26 mouse cellular contexts compared by ENCODE assay signal in the genomic region with DNA sequence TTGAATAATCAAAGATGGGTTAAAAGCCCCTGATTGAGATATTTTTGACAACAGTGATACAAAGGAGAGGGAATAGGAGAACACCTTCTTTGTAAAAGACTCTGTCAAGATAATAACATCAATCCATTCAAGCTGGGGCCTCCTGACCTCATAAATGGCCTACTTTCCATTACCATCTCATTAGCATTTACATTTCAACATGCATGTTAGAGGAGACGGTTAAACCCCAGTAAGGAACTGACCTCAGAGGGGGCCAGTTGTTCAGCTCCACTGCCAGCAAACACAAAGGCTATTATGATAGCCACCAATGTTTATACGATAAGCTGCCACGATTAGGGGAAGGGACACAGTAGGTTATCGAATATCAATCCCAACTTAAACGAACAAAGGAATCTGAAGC. TPM values are rescaled to one million over a fixed set of nuclear protein-coding genes. Genes with fewer than 3 reads are reported as not detected.
"Had no signal": no experiment of that assay in that cellular context is flagged by ENCODE, and none has a peak within 500 bp of the region (broad histone marks: within the 10 kb centered on the region; RNA-seq: fewer than 3 reads in every experiment).

No protein-coding gene starts in this region.

- H3K4me2 ChIP-seq: limb, embryonic 12.5 days; limb, embryonic 15.5 days; liver, embryonic 11.5 days; lung, embryonic 14.5 days; midbrain, embryonic 13.5 days; neural tube, embryonic 13.5 days had no signal

- H3K4me3 ChIP-seq: limb, embryonic 12.5 days; limb, embryonic 15.5 days; midbrain, embryonic 10.5 days; midbrain, embryonic 13.5 days; myocyte; neural tube, embryonic 13.5 days had no signal

- H3K4me1 ChIP-seq: limb, embryonic 12.5 days; limb, embryonic 15.5 days; neural tube, embryonic 13.5 days had no signal

- H3K9me3 ChIP-seq: limb, embryonic 12.5 days; limb, embryonic 15.5 days; midbrain, embryonic 10.5 days; midbrain, embryonic 13.5 days; neural tube, embryonic 13.5 days had no signal

- H3K36me3 ChIP-seq: limb, embryonic 12.5 days; limb, embryonic 15.5 days; midbrain, embryonic 10.5 days; midbrain, embryonic 13.5 days; neural tube, embryonic 13.5 days had no signal

- H3K27ac ChIP-seq: limb, embryonic 12.5 days; limb, embryonic 15.5 days; liver, embryonic 14.5 days; macrophage; midbrain, embryonic 10.5 days; midbrain, embryonic 13.5 days; neural tube, embryonic 13.5 days; stomach, postnatal 0 days had no signal

- DNase-seq: kidney, adult 2 months; kidney, postnatal 10 days; kidney, postnatal 4 days; left cerebral cortex, postnatal 4 days; liver, postnatal 0 days; lung, embryonic 14.5 days; right cerebral cortex, adult 18-20 months; right cerebral cortex, postnatal 14 days; right cerebral cortex, postnatal 4 days; thymus, adult 2 months; thymus, postnatal 14 days; thymus, postnatal 4 days had no signal

- ATAC-seq: liver, postnatal 0 days; lung, postnatal 0 days; midbrain, embryonic 13.5 days; midbrain, embryonic 16.5 days had no signal

- H3K27me3 ChIP-seq: limb, embryonic 12.5 days; limb, embryonic 15.5 days; midbrain, embryonic 13.5 days; neural tube, embryonic 13.5 days had no signal

- H3K9ac ChIP-seq: limb, embryonic 12.5 days; limb, embryonic 15.5 days; liver, embryonic 14.5 days; liver, postnatal 0 days; lung, embryonic 14.5 days; midbrain, embryonic 13.5 days; neural tube, embryonic 13.5 days had no signal

RNA-seq across cellular contexts. Expression of gene 1700028P14Rik, which starts 15.8 kb away (rescaled TPM):
- polyA plus RNA-seq: kidney, adult 2 months; kidney, embryonic 14.5 days; limb, embryonic 12.5 days; liver, embryonic 11.5 days; liver, embryonic 14.5 days; liver, postnatal 0 days; lung, embryonic 14.5 days; macrophage; myocyte; stomach, embryonic 14.5 days; stomach, postnatal 0 days had no signal
